Mouse (Mus musculus) frontal cortex, adult (tissue): ENCODE data around the gene Vmn1r234.
A peak's percentile ranks its signal among the peaks of the same experiment; 100 is the strongest.
"Not testable (repeated sequence)": the region's sequence is repeated elsewhere in the genome, so short reads cannot be mapped to it uniquely, and the experiment has no call there.

Experiments
- ATAC-seq: cut with Nextera tagmentation; 2 replicates; pipeline ENCODE4 v1.9.2; 2017; ENCODE audit warnings: mild to moderate bottlenecking, moderate library complexity, mixed read lengths; ENCODE audit not compliant: low TSS enrichment

Gene Vmn1r234

GRCm38 (mm10) chr17:21225787-21226186, at the start of gene Vmn1r234:
TSS of gene Vmn1r234 (plus strand) at chr17:21226087.
- no peak for ATAC-seq

DNA sequence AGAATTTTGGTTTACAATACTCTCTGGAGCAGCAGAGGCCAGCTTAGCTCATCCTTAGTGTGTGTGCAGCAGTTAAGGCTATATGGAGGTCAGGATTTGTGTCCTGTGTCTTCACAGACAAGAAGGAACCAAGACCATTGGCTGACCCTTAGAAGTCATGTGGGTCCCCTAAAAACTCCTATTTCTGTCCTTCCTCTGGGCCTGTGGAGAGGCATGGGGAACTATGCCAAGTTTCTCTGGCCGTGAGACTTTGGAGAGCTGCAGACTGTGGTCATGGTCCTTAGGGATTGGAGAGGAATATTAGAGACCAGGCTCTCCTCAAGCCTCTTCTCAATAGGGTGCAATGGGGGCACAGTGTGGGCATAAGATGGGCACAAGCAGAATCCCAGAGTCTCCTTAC, 14.8 kb upstream of the Vmn1r234 start:
- ATAC-seq: not testable (repeated sequence)

DNA sequence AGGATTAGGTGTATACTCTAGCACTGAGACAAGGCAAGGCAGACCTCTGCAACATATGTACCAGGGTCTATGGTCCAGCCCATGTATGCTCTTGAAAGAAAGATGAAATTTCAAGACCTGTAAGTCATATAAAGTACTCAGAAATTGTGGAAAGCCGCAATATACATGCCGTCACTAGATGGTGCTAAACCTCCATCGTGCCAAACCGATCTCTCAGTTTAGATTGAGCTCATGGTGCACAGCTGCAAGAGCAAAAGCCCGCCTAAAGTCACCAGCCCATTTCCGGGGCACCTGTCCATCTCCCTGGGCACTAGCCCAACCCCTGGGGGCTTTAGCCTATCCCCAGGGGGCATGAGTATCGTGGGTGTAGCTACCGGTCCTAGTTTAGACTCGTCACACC, 5.8 kb downstream of the Vmn1r234 start:
- no peak for ATAC-seq

DNA sequence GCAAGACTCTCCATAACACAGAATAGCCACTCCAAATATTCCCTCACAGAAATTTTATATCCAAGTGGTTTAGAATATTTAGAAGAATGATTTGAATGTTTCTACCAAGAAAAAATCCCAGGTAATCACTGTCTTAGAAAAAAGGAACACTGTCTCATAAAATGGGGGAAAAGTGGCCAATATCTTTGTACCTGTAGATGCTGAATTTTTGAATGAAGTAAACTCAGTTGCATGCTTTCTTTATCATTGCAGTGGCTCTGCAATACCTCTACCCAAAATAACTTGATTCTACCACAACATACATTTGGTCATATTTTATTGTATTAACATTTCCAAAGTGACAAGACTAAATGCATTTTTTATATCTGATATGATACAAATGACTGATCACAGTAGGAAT, 30.2 kb downstream of the Vmn1r234 start, which contains the start of gene Vmn1r235:
Gene Vmn1r235 (plus strand): TSS at position 301 of the 400 bp plus-strand sequence.
- ATAC-seq: no peak

DNA sequence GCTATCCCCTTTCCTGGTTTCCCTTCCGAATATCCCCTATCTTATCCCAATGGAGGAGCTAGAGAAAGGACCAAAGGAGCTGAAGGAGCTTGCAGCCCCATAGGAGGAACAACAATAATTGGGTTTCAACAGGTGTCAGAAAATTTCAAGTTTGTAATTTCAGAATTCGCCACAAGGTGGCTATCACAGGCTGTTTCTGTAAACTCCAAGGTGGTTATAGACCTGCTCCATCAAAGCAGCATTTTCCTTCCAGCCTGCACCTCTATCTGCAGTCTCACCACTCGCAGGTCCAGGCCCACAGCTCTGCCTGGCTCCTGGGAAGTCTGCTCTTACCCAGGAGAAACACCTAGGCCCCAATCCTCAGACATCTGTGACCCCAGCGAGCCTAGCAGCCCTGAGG, 46.2 kb downstream of the Vmn1r234 start:
- ATAC-seq: peak; percentile 62; the same call in 1 of the 2 replicates

DNA sequence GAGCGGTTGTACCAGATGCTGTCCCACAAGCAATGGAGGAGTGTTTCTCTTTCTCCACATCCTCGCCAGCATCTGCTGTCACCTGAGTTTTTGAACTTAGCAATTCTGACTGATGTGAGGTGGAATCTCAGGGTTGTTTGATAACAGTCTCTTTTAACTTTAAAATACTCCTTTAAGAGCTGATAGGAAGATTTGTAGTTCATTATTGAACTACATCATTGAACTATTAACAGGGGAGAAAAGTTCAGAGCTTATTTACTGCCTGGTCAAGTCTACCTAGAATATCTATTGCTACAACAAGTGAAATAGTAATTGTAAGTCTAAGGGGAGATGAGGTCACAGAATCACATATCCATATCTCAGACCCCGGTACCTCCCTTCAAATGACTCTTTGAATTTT, 56.8 kb downstream of the Vmn1r234 start, which contains the start of gene Vmn1r236:
Gene Vmn1r236 (plus strand): TSS at position 301 of the 400 bp plus-strand sequence.
- ATAC-seq: no peak

DNA sequence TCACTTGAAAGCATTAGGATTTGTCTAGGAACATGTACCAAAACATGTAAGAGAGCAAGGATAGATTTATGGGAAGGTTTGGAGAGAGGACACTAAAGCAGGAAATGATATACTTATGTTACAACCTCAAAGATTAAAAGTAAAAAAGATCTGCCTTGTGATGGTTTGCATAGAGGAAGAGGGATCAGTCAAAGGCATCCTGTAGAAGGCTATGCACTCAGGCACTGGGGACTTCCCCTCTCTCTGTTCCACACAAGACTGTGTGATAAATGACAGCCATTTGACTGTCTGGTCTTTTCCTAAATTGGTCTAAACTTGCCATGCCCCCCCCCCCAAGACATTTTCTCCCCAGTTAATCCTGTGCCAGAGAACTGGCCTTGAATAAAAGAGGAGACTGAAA, 58.5 kb downstream of the Vmn1r234 start:
- no peak for ATAC-seq
